Mouse (Mus musculus) liver, postnatal 0 days (tissue): ENCODE measurements around the gene Tbcc. TPM values are rescaled to one million over a fixed set of nuclear protein-coding genes. Genes with fewer than 3 reads are reported as not detected.

Experiments used
- ATAC-seq: fragments of 200-750 bp; cut with Nextera tagmentation; 2 replicates; pipeline ENCODE4 v1.8.0; 2017; ENCODE audit warnings: mild to moderate bottlenecking, moderate library complexity
- DNase-seq: peaks from one replicate; pipeline ENCODE4 v3.0.0-alpha.2; 2016
- H3K27ac ChIP-seq: fragments of 300-500 bp; sonication (generic); 2 replicates; pipeline ENCODE4 v1.5.1; 2014; ENCODE audit warnings: antibody characterized with exemption, moderate library complexity, mild to moderate bottlenecking, low read depth
- H3K27me3 ChIP-seq: fragments of 300-500 bp; sonication (generic); 2 replicates; pipeline ENCODE4 v1.6.1; 2014; ENCODE audit warnings: low read length, control low read depth, mixed read lengths; ENCODE audit not compliant: insufficient read depth
- H3K36me3 ChIP-seq: fragments of 300-500 bp; sonication (generic); replicated peaks from 2 replicates; pipeline ENCODE4 v1.6.1; 2014; ENCODE audit warnings: mild to moderate bottlenecking, control low read depth, low read length, moderate library complexity, mixed read lengths; ENCODE audit not compliant: insufficient read depth
- H3K4me1 ChIP-seq: fragments of 300-500 bp; sonication (generic); 2 replicates; pipeline ENCODE4 v1.6.1; 2014; ENCODE audit warnings: antibody characterized with exemption, mild to moderate bottlenecking, control low read depth; ENCODE audit not compliant: insufficient read depth
- H3K4me2 ChIP-seq: fragments of 300-500 bp; sonication (generic); 2 replicates; pipeline ENCODE4 v1.6.1; 2014; ENCODE audit warnings: low read depth, mild to moderate bottlenecking, low read length, moderate library complexity, mixed read lengths
- H3K4me3 ChIP-seq: fragments of 300-500 bp; sonication (generic); 2 replicates; pipeline ENCODE4 v1.5.1; 2014; ENCODE audit warnings: low read depth, low read length
- H3K9ac ChIP-seq: fragments of 300-500 bp; sonication (generic); replicated peaks from 2 replicates; pipeline ENCODE4 v1.6.1; 2014; ENCODE audit warnings: mild to moderate bottlenecking, moderate library complexity
- H3K9me3 ChIP-seq: fragments of 300-500 bp; sonication (generic); 2 replicates; pipeline ENCODE4 v1.6.1; 2016; ENCODE audit warnings: mild to moderate bottlenecking, control low read depth, low read length, mixed read lengths
- CTCF ChIP-seq: sonication (generic); IDR thresholded peaks from 2 replicates; pipeline ENCODE4 v1.5.1; 2016; ENCODE audit warnings: antibody characterized with exemption, low read depth
- EP300 ChIP-seq: IDR thresholded peaks from 2 replicates; pipeline ENCODE4 v1.6.1; 2016; ENCODE audit warnings: antibody characterized with exemption, low read depth, mild to moderate bottlenecking
- WGBS: fragments of 180-500 bp; shearing (Covaris S2); extraction: QIAGEN DNeasy Blood & Tissue Kit; methylation state at CpG from one replicate; pipeline ENCODE4 v1.1.7; 2014; ENCODE audit not compliant: insufficient replicate concordance; 5-methylcytosine and 5-hydroxymethylcytosine counted together
- polyA plus RNA-seq: library from polyadenylated mRNA; unstranded; fragments of >200 nt; fragmentation: Nextera tagmentation; extraction: Ambion mirVana; gene quantifications from 2 replicates; pipeline ENCODE4 v1.2.1, GENCODE M21; 2015

The Tbcc gene
- polyA plus RNA-seq, 1 experiment from 2014 or later: 24.1 TPM

DNA sequence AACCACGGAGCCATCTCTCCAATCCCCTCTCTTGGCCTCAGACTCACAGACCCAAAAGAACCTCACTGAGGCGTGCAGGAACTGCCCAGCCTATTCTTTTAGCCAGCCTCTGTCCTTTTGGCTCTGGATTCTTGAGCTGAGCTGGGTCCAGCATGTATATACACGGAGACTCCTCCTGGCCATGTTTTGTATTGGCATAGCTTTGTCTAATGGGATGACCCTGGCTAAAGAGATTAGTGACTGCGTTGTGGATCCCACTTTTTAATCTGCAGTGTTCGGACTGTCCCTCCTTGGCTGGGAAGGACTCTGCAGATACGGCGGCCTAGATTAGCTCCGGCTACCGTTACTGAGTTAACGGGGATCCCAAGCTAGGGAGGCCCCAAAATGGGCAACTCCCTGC lies 19.7 kb downstream of the Tbcc start, which contains the start of gene Prph2:
Gene Prph2, plus strand, starts transcription at position 274 of the 400 bp plus-strand sequence.
- 84% methylated on average over 10 of the region's 10 CpGs for WGBS
- Histone ChIP-seq H3K4me3 (no peak within 1 kb of the TSS), H3K9me3 (no peaks in the 10 kb centered on the region), H3K27me3 (no peaks in the 10 kb centered on the region), H3K4me1 (no peaks in the 10 kb centered on the region), H3K9ac (no peak within 1 kb of the TSS), H3K27ac (no peak within 1 kb of the TSS), H3K4me2 (no peak within 1 kb of the TSS), H3K36me3 (no peaks in the 10 kb centered on the region)
- TF ChIP-seq CTCF (no peak), EP300 (no peak)
- no peak for ATAC-seq
- DNase-seq: no peak

GRCm38 (mm10) chr17:46912331-46912730 lies 21.8 kb downstream of the Tbcc start:
- Histone ChIP-seq H3K4me3 (no peak overlapping the region), H3K27me3 (no peaks in the 10 kb centered on the region), H3K4me1 (no peaks in the 10 kb centered on the region), H3K9me3 (no peaks in the 10 kb centered on the region), H3K9ac (no peak overlapping the region), H3K36me3 (no peaks in the 10 kb centered on the region), H3K27ac (no peak overlapping the region), H3K4me2 (no peak overlapping the region)
- 38% methylated on average over 6 of the region's 6 CpGs for whole genome bisulfite sequencing
- TF ChIP-seq EP300 (no peak), CTCF (no peak)
- DNase-seq: no peak
- ATAC-seq: no peak

DNA sequence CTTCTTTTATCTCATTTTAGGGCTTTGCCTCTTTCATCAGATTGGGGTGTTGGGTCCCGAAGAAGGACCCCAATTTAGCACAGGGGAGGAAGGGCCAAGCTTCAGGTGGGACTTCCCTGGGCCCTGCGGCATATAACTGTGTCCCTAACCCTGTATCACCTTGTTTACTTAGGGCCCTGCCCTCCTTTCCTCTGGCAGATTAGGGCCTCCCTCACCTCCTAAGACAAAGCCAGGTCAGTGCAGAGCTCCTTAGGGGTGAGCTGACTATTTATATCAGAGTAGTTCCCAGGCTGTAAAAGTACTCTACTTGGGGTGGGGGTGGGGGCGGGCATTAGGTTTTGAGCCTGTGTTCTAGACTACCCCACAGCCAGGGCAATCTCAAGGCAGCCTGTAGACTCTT lies 24.6 kb downstream of the Tbcc start:
- Histone ChIP-seq H3K4me2 (no peak overlapping the region), H3K27me3 (no peaks in the 10 kb centered on the region), H3K4me1 (no peaks in the 10 kb centered on the region), H3K9ac (no peak overlapping the region), H3K27ac (no peak overlapping the region), H3K4me3 (no peak overlapping the region), H3K36me3 (no peaks in the 10 kb centered on the region), H3K9me3 (no peaks in the 10 kb centered on the region)
- no peak for DNase-seq
- no peak for ATAC-seq
- TF ChIP-seq CTCF (no peak), EP300 (no peak)
- 63% methylated on average over 3 of the region's 3 CpGs for WGBS

DNA sequence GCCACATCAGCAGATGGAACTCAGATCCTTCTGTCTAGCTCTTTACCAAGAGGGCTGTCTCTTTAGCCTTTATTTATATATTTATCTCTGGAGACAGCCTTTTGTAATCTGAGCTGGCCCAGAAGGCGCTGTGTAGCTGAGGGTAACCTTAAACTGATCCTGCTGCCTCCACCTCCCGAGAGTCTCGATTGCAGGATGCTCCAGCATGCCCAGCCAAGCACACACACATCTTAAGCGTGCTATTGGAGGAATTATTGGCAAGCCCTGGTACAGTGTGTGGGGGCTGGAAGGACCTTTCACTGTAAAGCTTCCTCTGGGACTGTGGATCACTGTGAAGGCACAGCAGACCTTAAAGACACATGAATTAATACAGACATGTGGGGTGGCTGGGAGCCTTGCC lies 28.5 kb downstream of the Tbcc start:
- H3K9ac ChIP-seq: no peak overlapping the region
- no peak overlapping the region for H3K4me2 ChIP-seq
- no peaks in the 10 kb centered on the region for H3K4me1 ChIP-seq
- no peaks in the 10 kb centered on the region for H3K36me3 ChIP-seq
- no peaks in the 10 kb centered on the region for H3K27me3 ChIP-seq
- H3K9me3 ChIP-seq: no peaks in the 10 kb centered on the region
- H3K4me3 ChIP-seq: no peak overlapping the region
- 40% methylated on average over 4 of the region's 4 CpGs for WGBS
- DNase-seq (no peak), ATAC-seq (no peak)
- no peak overlapping the region for H3K27ac ChIP-seq
- TF ChIP-seq EP300 (no peak), CTCF (no peak)

DNA sequence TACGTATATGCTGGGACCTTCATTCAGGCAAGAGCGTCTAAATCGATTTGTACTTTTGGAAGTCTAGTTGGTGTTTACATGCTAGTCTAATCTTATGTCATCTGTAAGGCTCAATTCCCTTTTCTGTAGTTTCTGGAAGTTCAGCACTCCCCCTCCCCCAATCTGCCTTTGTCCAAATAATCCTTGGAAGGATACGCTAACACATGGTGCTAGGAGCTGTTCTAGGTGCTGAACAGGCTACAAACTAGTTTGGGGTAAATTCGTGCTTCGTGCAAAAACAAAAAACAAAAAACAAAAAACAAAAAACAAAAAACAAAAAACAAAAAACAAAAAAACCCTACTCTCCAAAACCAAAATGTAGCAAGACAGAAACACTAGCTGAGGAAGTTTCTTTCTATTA lies 30.4 kb downstream of the Tbcc start:
- Histone ChIP-seq H3K4me2 (no peak overlapping the region), H3K4me3 (no peak overlapping the region), H3K27me3 (no peaks in the 10 kb centered on the region), H3K4me1 (no peaks in the 10 kb centered on the region), H3K9me3 (no peaks in the 10 kb centered on the region), H3K36me3 (no peaks in the 10 kb centered on the region), H3K27ac (no peak overlapping the region), H3K9ac (no peak overlapping the region)
- no peak for ATAC-seq
- WGBS: 58% methylated on average over 6 of the region's 6 CpGs
- TF ChIP-seq CTCF (no peak), EP300 (no peak)
- no peak for DNase-seq

DNA sequence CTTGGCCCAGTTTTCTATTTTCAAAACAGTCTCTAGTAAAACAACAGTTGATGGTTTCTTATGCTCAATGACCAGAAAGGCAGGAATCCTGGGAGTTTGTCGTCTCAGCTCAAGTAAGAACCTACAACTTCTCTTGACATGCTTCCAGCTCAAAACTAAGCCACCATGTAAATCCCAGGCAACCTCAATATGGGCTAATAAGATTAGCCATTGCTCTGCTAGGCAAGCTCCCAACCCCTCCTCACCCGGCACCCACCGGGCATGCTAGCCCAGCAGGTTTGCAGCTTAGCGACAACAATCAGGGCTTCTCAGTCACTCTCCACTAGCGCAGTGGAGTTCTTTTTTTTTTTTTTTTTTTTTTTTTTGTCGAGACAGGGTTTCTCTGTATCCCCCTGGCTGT lies 35.7 kb downstream of the Tbcc start:
- ATAC-seq: no peak
- WGBS: 72% methylated on average over 5 of the region's 6 CpGs
- H3K27me3 ChIP-seq: no peaks in the 10 kb centered on the region
- no peaks in the 10 kb centered on the region for H3K4me1 ChIP-seq
- H3K36me3 ChIP-seq: peaks cover 24% of the 10 kb centered on the region
- H3K4me2 ChIP-seq: no peak overlapping the region
- H3K4me3 ChIP-seq: no peak overlapping the region
- TF ChIP-seq EP300 (no peak), CTCF (no peak)
- DNase-seq: no peak
- H3K9ac ChIP-seq: no peak overlapping the region
- H3K9me3 ChIP-seq: no peaks in the 10 kb centered on the region
- H3K27ac ChIP-seq: no peak overlapping the region

DNA sequence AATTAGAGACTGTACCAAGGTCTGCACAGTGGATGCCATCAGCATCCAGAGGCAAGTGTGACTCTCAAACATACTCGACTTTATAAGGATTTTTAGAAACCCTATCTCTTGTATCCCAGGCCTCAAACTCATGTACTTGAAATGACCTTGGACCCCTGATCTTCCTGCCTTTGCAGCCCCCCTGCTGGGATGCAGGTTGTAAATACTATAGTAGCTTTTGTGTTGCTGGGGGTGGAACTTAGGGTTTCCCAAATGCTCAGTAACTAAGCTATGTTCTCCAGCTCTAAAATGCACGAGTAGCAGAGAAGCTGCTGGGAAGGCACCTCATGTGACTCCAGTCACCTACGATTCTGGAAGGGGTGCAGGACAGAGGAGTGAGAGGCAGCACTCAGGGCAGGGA lies 36.5 kb downstream of the Tbcc start:
- DNase-seq (no peak), ATAC-seq (no peak)
- no peak overlapping the region for H3K27ac ChIP-seq
- H3K4me3 ChIP-seq: no peak overlapping the region
- no peaks in the 10 kb centered on the region for H3K27me3 ChIP-seq
- H3K4me1 ChIP-seq: no peaks in the 10 kb centered on the region
- no peak for TF ChIP-seq EP300
- no peak for TF ChIP-seq CTCF
- no peak overlapping the region for H3K9ac ChIP-seq
- H3K9me3 ChIP-seq: no peaks in the 10 kb centered on the region
- H3K36me3 ChIP-seq: peaks cover 32% of the 10 kb centered on the region
- H3K4me2 ChIP-seq: no peak overlapping the region
- 67% methylated on average over 3 of the region's 3 CpGs for WGBS
